Comparison of ENCODE assay signal across 7 mouse cellular contexts in genomic region chr11:24078706-24079316, GRCm38 (mm10). TPM values are rescaled to one million over a fixed set of nuclear protein-coding genes. Genes with fewer than 3 reads are reported as not detected.
DNase-seq lines count a peak whose midpoint lies in the region; ATAC-seq and TF ChIP-seq lines count a peak whose summit lies in the region.

No protein-coding gene starts in this region.

- H3K9ac ChIP-seq in CH12.LX (ENCODE audit: insufficient read depth, low read depth) = peak overlapping the region; percentile 21
- H3K9ac ChIP-seq in embryonic facial prominence, embryonic 11.5 days (replicated peaks; ENCODE audit: low read length) = peak overlapping the region; percentile 99
- no peak overlapping the region for H3K9ac ChIP-seq in liver, adult 2 months (ENCODE audit: low read depth, low read length)

- dilution Hi-C loops in CH12.LX (cut with MboI; ENCODE audit: extremely low pct_ligation_motif_present, extremely low pct_unique_long_range_greater_than_20kb, low sequenced_read_pairs) = no loop called here

- H3K79me2 ChIP-seq in CH12.LX (replicated peaks; ENCODE audit: control insufficient read depth, extremely low read depth, insufficient read depth, poor library complexity, severe bottlenecking) = no peaks in the 10 kb centered on the region; the same call in 1 of the 2 replicates
- H3K79me2 ChIP-seq in liver, adult 2 months (ENCODE audit: control insufficient read depth, insufficient read depth, low read length) = no peaks in the 10 kb centered on the region

- TF ChIP-seq POLR2A in CH12.LX (IDR thresholded peaks at IDR 0.05; ENCODE audit: low read depth, low read length) = no peak
- no peak for TF ChIP-seq POLR2A in liver, adult 2 months (IDR thresholded peaks at IDR 0.05; ENCODE audit: extremely low read depth, insufficient read depth, low read length)

- DNase-seq in A20 (ENCODE audit: low read depth, low spot score) (peak; percentile 84), CH12.LX (ENCODE audit: extremely low read depth) (peak; percentile 60)
- peak; percentile 56 for DNase-seq in embryonic facial prominence, embryonic 11.5 days (ENCODE audit: low spot score)
- DNase-seq in hindbrain, embryonic 10.5 days (ENCODE audit: low spot score) = peak; percentile 74
- DNase-seq in liver, adult 2 months (ENCODE audit: extremely low read depth, low read depth, low spot score) = no peak
- DNase-seq in neural tube, embryonic 10.5 days (ENCODE audit: extremely low spot score, low spot score) = peak; percentile 76

- H3K9me3 ChIP-seq in CH12.LX (replicated peaks; ENCODE audit: low read length) = no peaks in the 10 kb centered on the region
- no peaks in the 10 kb centered on the region for H3K9me3 ChIP-seq in embryonic facial prominence, embryonic 11.5 days (replicated peaks; ENCODE audit: control insufficient read depth, low read length)
- H3K9me3 ChIP-seq in hindbrain, embryonic 10.5 days = no peaks in the 10 kb centered on the region

- ATAC-seq in embryonic facial prominence, embryonic 11.5 days (replicated peaks; ENCODE audit: insufficient number of reproducible peaks, low FRiP score, low TSS enrichment, low read depth) = no peak
- ATAC-seq in activated CD4-positive, CD25-positive, alpha-beta regulatory T cell, adult 4 months = no peak

- H3K27me3 ChIP-seq in CH12.LX (replicated peaks) = no peaks in the 10 kb centered on the region
- H3K27me3 ChIP-seq in embryonic facial prominence, embryonic 11.5 days (ENCODE audit: control insufficient read depth, insufficient read depth, low read length) = no peaks in the 10 kb centered on the region
- H3K27me3 ChIP-seq in hindbrain, embryonic 10.5 days (ENCODE audit: insufficient read depth, poor library complexity, severe bottlenecking) = peaks cover 46% of the 10 kb centered on the region; the same call in 1 of the 2 replicates
- peaks cover 36% of the 10 kb centered on the region for H3K27me3 ChIP-seq in liver, adult 2 months (ENCODE audit: control insufficient read depth, insufficient read depth, low read length)

- no peak for TF ChIP-seq RAD21 in CH12.LX (IDR thresholded peaks at IDR 0.05; ENCODE audit: low read depth, low read length)

- WGBS in embryonic facial prominence, embryonic 11.5 days = 1% methylated on average over 36 of the region's 38 CpGs
- WGBS in hindbrain, embryonic 10.5 days = under 1% methylated on average over 38 of the region's 38 CpGs
- 2% methylated on average over 38 of the region's 38 CpGs for WGBS in liver, adult 2 months

- peaks cover 0 to 11% of the 10 kb centered on the region in 2 experiments; a peak in 2 of 4 replicates for H3K4me1 ChIP-seq in CH12.LX (ENCODE audit: control insufficient read depth in 1 of 2, insufficient read depth in 2 of 2)
- H3K4me1 ChIP-seq in embryonic facial prominence, embryonic 11.5 days (ENCODE audit: control insufficient read depth, insufficient read depth, low read length) = peaks cover 4% of the 10 kb centered on the region
- H3K4me1 ChIP-seq in hindbrain, embryonic 10.5 days (replicated peaks) = peaks cover 71% of the 10 kb centered on the region
- peaks cover 11% of the 10 kb centered on the region for H3K4me1 ChIP-seq in liver, adult 2 months (ENCODE audit: control insufficient read depth, insufficient read depth, low read length)

- no peak for TF ChIP-seq CTCF in CH12.LX (conservative IDR thresholded peaks at IDR 0.05 in 1 of 2, IDR thresholded peaks at IDR 0.05 in 1 of 2; ENCODE audit: low read depth in 2 of 2, low read length in 2 of 2)
- TF ChIP-seq CTCF in liver, adult 2 months (IDR thresholded peaks at IDR 0.05; ENCODE audit: low read depth, low read length) = no peak

- peak overlapping the region; percentile 41 to 80 (median 76) for H3K4me3 ChIP-seq in CH12.LX (replicated peaks in 1 of 3; ENCODE audit: low read depth in 2 of 3, low read length in 2 of 3, poor library complexity in 1 of 3)
- H3K4me3 ChIP-seq in embryonic facial prominence, embryonic 11.5 days (ENCODE audit: low read depth, low read length) = peak overlapping the region; percentile 92
- peak overlapping the region; percentile 79 for H3K4me3 ChIP-seq in hindbrain, embryonic 10.5 days
- H3K4me3 ChIP-seq in liver, adult 2 months (ENCODE audit: insufficient read depth, low read depth, low read length) = 0 out of 2 replicates have a peak overlapping the region, but pooled peaks have one; percentile 14

- peaks cover 0 to 2% of the 10 kb centered on the region in 2 experiments for H3K36me3 ChIP-seq in CH12.LX (replicated peaks in 1 of 2; ENCODE audit: control insufficient read depth in 1 of 2, insufficient read depth in 1 of 2, low read length in 1 of 2)
- no peaks in the 10 kb centered on the region for H3K36me3 ChIP-seq in embryonic facial prominence, embryonic 11.5 days (replicated peaks; ENCODE audit: control insufficient read depth, insufficient read depth, low read depth, low read length)
- no peaks in the 10 kb centered on the region for H3K36me3 ChIP-seq in hindbrain, embryonic 10.5 days
- no peaks in the 10 kb centered on the region for H3K36me3 ChIP-seq in liver, adult 2 months (ENCODE audit: control insufficient read depth, insufficient read depth, low read length)

- in situ Hi-C loops in CH12.LX (cut with MboI; ENCODE audit: low pct_ligation_motif_present, low pct_unique_long_range_greater_than_20kb, low sequenced_read_pairs) = no loop called here

- peak overlapping the region; percentile 98 for H3K4me2 ChIP-seq in CH12.LX (ENCODE audit: insufficient read depth, low read depth, poor library complexity, severe bottlenecking)
- H3K4me2 ChIP-seq in embryonic facial prominence, embryonic 11.5 days (ENCODE audit: low read depth, low read length) = peak overlapping the region; percentile 97

- no peak overlapping the region for H3K27ac ChIP-seq in CH12.LX (ENCODE audit: insufficient read depth, low read depth)
- H3K27ac ChIP-seq in embryonic facial prominence, embryonic 11.5 days (replicated peaks; ENCODE audit: low read depth, low read length) = peak overlapping the region; percentile 96
- peak overlapping the region; percentile 95 for H3K27ac ChIP-seq in hindbrain, embryonic 10.5 days
- no peak overlapping the region for H3K27ac ChIP-seq in liver, adult 2 months (replicated peaks; ENCODE audit: insufficient read depth, low read depth, low read length)

- no peak for TF ChIP-seq EP300 in CH12.LX (IDR thresholded peaks at IDR 0.05; ENCODE audit: low read length)

TF ChIP-seq in CH12.LX, 34 proteins besides CTCF, POLR2A, EP300 and RAD21:
- TF ChIP-seq ZMIZ1 (IDR thresholded peaks at IDR 0.05; ENCODE audit: low read depth, low read length) (no peak), HCFC1 (IDR thresholded peaks at IDR 0.05; ENCODE audit: low read depth, low read length) (no peak), MAZ (IDR thresholded peaks at IDR 0.05; ENCODE audit: low read depth, low read length) (peak; percentile 54; the same call in 1 of the 2 replicates), NELFE (IDR thresholded peaks at IDR 0.05; ENCODE audit: low read depth, low read length) (0 out of 2 replicates have a peak, but pooled peaks have one; percentile 35), ZNF384 (IDR thresholded peaks at IDR 0.05; ENCODE audit: low read depth, low read length) (no peak), ZC3H11A (IDR thresholded peaks at IDR 0.05; ENCODE audit: low read depth, low read length) (no peak), RCOR1 (conservative IDR thresholded peaks at IDR 0.05; ENCODE audit: low read depth, low read length) (no peak), JUN (IDR thresholded peaks at IDR 0.05; ENCODE audit: insufficient read depth, low read depth, low read length) (no peak), UBTF (IDR thresholded peaks at IDR 0.05; ENCODE audit: low read depth, low read length) (peak; percentile 95)

RNA-seq across cellular contexts. Expression of gene Bcl11a, which starts 1.0 kb away (rescaled TPM):
- 6.8 and 9.0 TPM in 2 replicates for total RNA-seq in CH12.LX (2012; rRNA removed)
- total RNA-seq in CH12.LX (2014; rRNA removed) = 13.4 and 13.9 TPM in 2 replicates
- 52.1 and 57.9 TPM in 2 replicates for polyA plus RNA-seq in CH12.LX (2012; ENCODE audit: insufficient read length, low read depth)
- polyA plus RNA-seq in embryonic facial prominence, embryonic 11.5 days (2014; fragmentation: Nextera tagmentation; extraction: Ambion mirVana) = 66.1 and 71.9 TPM in 2 replicates
- 20.7 and 54.9 TPM in 2 replicates for polyA plus RNA-seq in hindbrain, embryonic 10.5 days (2016; fragmentation: Nextera tagmentation; extraction: Ambion mirVana)
- total RNA-seq in liver, adult 2 months (2014; rRNA removed) = 0.09 and 0.27 TPM in 2 replicates
- polyA plus RNA-seq in liver, adult 2 months (2012; rRNA removed) = 0.05 and 0.13 TPM in 2 replicates
- polyA plus RNA-seq in activated CD4-positive, CD25-positive, alpha-beta regulatory T cell, adult 4 months (2017; shearing (Covaris generic)) = under 1 TPM; 0.37 to 0.96 TPM

RNA-seq across cellular contexts. Expression of gene A830031A19Rik, which starts 4.0 kb away (rescaled TPM):
- total RNA-seq in CH12.LX (2012; rRNA removed) = not detected in 2 replicates
- not detected in 2 replicates for total RNA-seq in CH12.LX (2014; rRNA removed)
- not detected in 2 replicates for polyA plus RNA-seq in CH12.LX (2012; ENCODE audit: insufficient read length, low read depth)
- polyA plus RNA-seq in embryonic facial prominence, embryonic 11.5 days (2014; fragmentation: Nextera tagmentation; extraction: Ambion mirVana) = not detected in 2 replicates
- not detected in 2 replicates for polyA plus RNA-seq in hindbrain, embryonic 10.5 days (2016; fragmentation: Nextera tagmentation; extraction: Ambion mirVana)
- total RNA-seq in liver, adult 2 months (2014; rRNA removed) = not detected in 2 replicates
- polyA plus RNA-seq in liver, adult 2 months (2012; rRNA removed) = not detected in 2 replicates
- not detected for polyA plus RNA-seq in activated CD4-positive, CD25-positive, alpha-beta regulatory T cell, adult 4 months (2017; shearing (Covaris generic))

Comparison
In these comparisons a context has a peak if more than half of its experiments do, and no peak if none do; other contexts are left out.
1. H3K27ac ChIP-seq: peak in embryonic facial prominence, embryonic 11.5 days (single experiment) and hindbrain, embryonic 10.5 days (single experiment); none in CH12.LX (single experiment) and liver, adult 2 months (single experiment).
2. H3K4me3 ChIP-seq: peak in every context shown above with its lines; median percentile 92 in embryonic facial prominence, embryonic 11.5 days; 79 in hindbrain, embryonic 10.5 days; 76 in CH12.LX; 14 in liver, adult 2 months.
3. RNA of gene Bcl11a, which starts 1.0 kb away (polyA plus RNA-seq): 66.1 to 71.9 TPM in embryonic facial prominence, embryonic 11.5 days, 52.1 to 57.9 TPM in CH12.LX and 20.7 to 54.9 TPM in hindbrain, embryonic 10.5 days; 0.37 to 0.96 TPM in activated CD4-positive, CD25-positive, alpha-beta regulatory T cell, adult 4 months and 0.05 to 0.13 TPM in liver, adult 2 months; every median in the first group is over 10 times any median in the second.